Mouse (Mus musculus): ENCODE data around the gene Smu1.
"Not testable (repeated sequence)": the region's sequence is repeated elsewhere in the genome, so short reads cannot be mapped to it uniquely, and the experiment has no call there.

The Smu1 gene

GRCm38 (mm10) chr4:40757780-40758420, at the start of gene Smu1:
Gene Smu1, minus strand, starts transcription at chr4:40757923.
- peak; percentile 95 to 96 for DNase-seq (ENCODE audit: low spot score in 2 of 2)

- DNase-seq (ENCODE audit: low spot score in 2 of 2), result no peak
Observed at GRCm38 (mm10) chr4:40807382-40807781, 49.7 kb upstream of the Smu1 start.

GRCm38 (mm10) chr4:40805401-40805800, 47.7 kb upstream of the Smu1 start:
- DNase-seq (ENCODE audit: low spot score in 2 of 2), result no peak

- DNase-seq (ENCODE audit: low spot score in 2 of 2), result no peak
Observed at GRCm38 (mm10) chr4:40802787-40803186, 45.1 kb upstream of the Smu1 start.

- DNase-seq (ENCODE audit: low spot score in 2 of 2), result no peak
Observed at GRCm38 (mm10) chr4:40801908-40802307, 44.2 kb upstream of the Smu1 start.

DNA sequence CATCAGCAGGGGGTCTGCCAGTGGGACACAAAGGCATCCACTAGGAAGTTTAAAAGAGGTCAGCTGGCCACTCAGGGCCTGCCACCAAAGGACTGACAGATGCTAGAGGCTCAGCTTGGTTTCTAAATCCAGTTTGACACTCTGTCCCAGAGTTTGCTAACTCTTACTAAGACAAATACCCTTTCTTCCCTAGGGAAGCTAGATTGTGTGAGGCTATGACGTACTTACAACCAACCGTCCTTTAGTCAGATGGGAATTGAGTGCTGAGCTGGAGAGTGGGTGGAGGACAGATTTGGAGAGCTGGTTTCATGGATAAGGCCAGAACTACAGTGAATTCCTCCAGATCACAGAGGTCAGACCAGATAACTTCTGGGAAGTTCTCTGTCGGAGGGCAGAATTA, 43.1 kb upstream of the Smu1 start:
- DNase-seq (ENCODE audit: low spot score in 2 of 2), result no peak

- not testable (repeated sequence) for DNase-seq (ENCODE audit: low spot score in 2 of 2)
Observed at GRCm38 (mm10) chr4:40798833-40799555, 41.3 kb upstream of the Smu1 start.

DNA sequence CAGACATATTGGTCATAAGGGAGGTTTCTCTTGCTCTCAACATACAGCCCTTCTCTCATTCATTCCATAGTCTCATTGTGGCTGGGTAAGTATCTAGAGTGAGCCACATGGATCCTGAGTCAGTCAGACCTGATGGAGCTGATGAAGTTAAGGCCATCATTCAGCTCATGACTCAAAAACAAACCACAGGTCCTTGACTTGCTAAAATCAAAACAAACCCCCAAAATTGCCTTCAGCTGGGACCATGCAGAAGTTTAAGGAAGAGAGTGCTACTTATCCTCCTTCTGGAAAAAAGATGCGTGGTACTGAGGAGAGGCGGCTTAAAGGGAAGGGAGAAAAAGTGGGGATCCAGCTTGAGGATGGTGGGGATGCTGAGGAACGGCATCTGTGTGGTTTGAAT, 38.0 kb upstream of the Smu1 start:
- no peak for DNase-seq (ENCODE audit: low spot score in 2 of 2)

DNA sequence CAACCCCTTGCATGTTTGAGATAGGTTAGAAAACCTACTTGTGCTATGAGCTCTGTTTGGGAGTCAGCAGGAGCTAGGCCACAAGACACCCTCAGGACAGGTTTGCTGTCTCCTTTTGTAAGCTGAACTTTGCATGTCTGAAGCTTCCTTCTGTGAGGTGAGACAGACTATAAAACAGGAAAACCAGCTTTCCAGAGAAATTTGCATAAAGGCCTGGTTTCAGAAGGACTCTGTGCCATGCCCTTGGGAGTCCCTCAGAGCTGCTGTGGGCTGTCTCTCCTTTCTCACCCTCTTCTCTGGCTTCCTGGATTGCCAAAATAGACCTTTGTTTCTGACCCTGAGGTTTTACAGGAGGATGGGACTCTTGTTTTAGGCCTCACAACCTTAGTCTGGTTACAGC, 36.6 kb upstream of the Smu1 start:
- DNase-seq (ENCODE audit: low spot score in 2 of 2), result no peak

DNA sequence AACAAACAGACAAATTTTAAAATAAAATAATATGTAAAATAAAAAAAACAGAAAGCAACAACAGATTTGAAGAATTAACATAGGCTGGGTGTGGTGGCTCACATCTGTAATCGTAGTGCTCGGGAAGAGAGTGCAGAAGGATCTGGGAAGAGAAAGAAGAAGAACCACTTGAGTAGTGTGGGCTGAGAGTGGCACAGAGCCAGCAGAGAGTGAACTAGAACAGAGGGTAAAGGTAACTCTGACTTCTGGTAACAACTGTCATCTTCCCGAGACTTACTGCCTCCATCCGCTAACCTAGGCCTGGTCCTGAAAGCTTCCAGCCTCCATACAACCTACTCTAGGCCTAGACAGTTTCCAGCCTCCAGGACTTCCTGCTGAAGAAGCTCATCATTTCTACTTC, 33.5 kb upstream of the Smu1 start:
- no peak for DNase-seq (ENCODE audit: low spot score in 2 of 2)

- no peak for DNase-seq (ENCODE audit: low spot score in 2 of 2)
Observed at GRCm38 (mm10) chr4:40786578-40786977, 28.9 kb upstream of the Smu1 start.

- DNase-seq (ENCODE audit: low spot score in 2 of 2), result no peak
Observed at GRCm38 (mm10) chr4:40785620-40786166, 28.0 kb upstream of the Smu1 start.

- DNase-seq (ENCODE audit: low spot score in 2 of 2), result no peak
Observed at GRCm38 (mm10) chr4:40784556-40785169, 26.9 kb upstream of the Smu1 start.

DNA sequence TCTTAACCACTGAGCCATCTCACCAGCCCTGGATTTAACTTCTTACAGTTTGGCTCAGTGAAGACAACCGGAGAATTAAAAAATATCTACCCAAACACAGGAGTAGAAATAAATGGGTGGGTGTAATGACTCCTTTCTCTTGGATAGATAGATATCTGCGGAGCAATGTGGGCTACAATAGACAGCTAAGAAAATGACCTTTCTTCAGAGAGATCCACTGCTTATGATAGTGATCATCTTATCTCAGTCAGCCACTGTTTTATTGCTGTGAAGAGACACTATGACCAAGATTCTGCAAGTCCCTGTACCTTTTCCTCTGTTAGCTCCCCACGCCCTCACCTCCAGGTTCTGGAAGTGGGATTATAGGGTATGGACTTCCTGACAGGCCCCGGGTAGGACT, 25.3 kb upstream of the Smu1 start:
- DNase-seq (ENCODE audit: low spot score in 2 of 2), result no peak

GRCm38 (mm10) chr4:40781797-40782495, 24.2 kb upstream of the Smu1 start:
- DNase-seq (ENCODE audit: low spot score in 2 of 2), result no peak

GRCm38 (mm10) chr4:40781143-40781542, 23.4 kb upstream of the Smu1 start:
- no peak for DNase-seq (ENCODE audit: low spot score in 2 of 2)

- DNase-seq (ENCODE audit: low spot score in 2 of 2), result no peak
Observed at GRCm38 (mm10) chr4:40778656-40779055, 20.9 kb upstream of the Smu1 start.

GRCm38 (mm10) chr4:40777116-40777515, 19.4 kb upstream of the Smu1 start:
- no peak for DNase-seq (ENCODE audit: low spot score in 2 of 2)

DNA sequence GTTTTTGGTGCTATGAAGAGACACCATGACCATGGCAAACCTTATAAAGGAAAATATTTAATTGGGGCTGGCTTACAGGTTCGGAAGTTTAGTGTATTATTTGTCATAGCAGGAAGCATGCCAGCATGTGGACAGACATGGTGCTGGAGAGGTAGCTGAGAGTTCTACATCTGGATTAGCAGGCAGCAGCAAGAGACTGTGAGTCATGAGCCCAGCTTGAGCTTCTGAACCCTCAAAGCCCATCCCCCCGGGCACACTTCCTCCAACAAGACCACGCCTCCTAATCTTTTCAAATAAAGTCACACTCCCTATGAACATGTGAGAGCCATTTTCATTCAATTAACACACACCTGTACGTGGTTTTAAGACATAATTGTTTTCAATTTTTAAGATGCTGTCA, 18.7 kb upstream of the Smu1 start:
- no peak for DNase-seq (ENCODE audit: low spot score in 2 of 2)

GRCm38 (mm10) chr4:40774279-40775259, 16.8 kb upstream of the Smu1 start:
- DNase-seq (ENCODE audit: low spot score in 2 of 2), result no peak

GRCm38 (mm10) chr4:40759876-40760275, 2.2 kb upstream of the Smu1 start:
- no peak for DNase-seq (ENCODE audit: low spot score in 2 of 2)
